Mouse (Mus musculus) CH12.LX (cell line): Measurements from ENCODE around the gene H2-Eb1. TPM values are rescaled to one million over a fixed set of nuclear protein-coding genes. Genes with fewer than 3 reads are reported as not detected.

ENCODE experiments used
- DNase-seq: peaks from one replicate; pipeline ENCODE4 v3.0.0-alpha.2; 2013; ENCODE audit errors: extremely low read depth
- H3K27ac ChIP-seq: 2 replicates; pipeline ENCODE4 v1.5.1; 2012; ENCODE audit warnings: low read depth, mild to moderate bottlenecking, control low read depth, moderate library complexity; ENCODE audit not compliant: insufficient read depth
- H3K27me3 ChIP-seq: replicated peaks from 2 replicates; pipeline ENCODE3; 2012; ENCODE audit warnings: inconsistent platforms
- H3K36me3 ChIP-seq, 2 experiments: replicated peaks in 1 of 2; 2 replicates each; pipeline versions ENCODE3 to v1.6.1; 2012; ENCODE audit warnings: inconsistent platforms in 1 of 2, low read length in 1 of 2, mild to moderate bottlenecking in 1 of 2, mixed read lengths in 1 of 2, moderate library complexity in 1 of 2; ENCODE audit not compliant: control insufficient read depth in 1 of 2, insufficient read depth in 1 of 2
- H3K4me1 ChIP-seq, 2 experiments: 2 replicates each; pipeline ENCODE4 v1.6.1; 2012; ENCODE audit warnings: inconsistent platforms in 1 of 2, moderate library complexity in 1 of 2; ENCODE audit not compliant: insufficient read depth in 2 of 2, control insufficient read depth in 1 of 2
- H3K4me2 ChIP-seq: 2 replicates; pipeline ENCODE4 v1.6.1; 2012; ENCODE audit warnings: low read depth, mild to moderate bottlenecking, control low read depth; ENCODE audit not compliant: poor library complexity, insufficient read depth, severe bottlenecking
- H3K4me3 ChIP-seq, 3 experiments: fragments of 150-350 bp in 1 of 3; sonication (generic) in 1 of 3; replicated peaks in 1 of 3; 2 replicates each; pipeline versions ENCODE3 to v1.5.1; 2011 to 2012; ENCODE audit warnings: low read depth in 2 of 3, low read length in 2 of 3, mild to moderate bottlenecking in 2 of 3, moderate library complexity in 2 of 3, control low read depth in 1 of 3, improper control_type of control experiment in 1 of 3, inconsistent platforms in 1 of 3, mixed read lengths in 1 of 3; ENCODE audit not compliant: poor library complexity in 1 of 3
- H3K79me2 ChIP-seq: replicated peaks from 2 replicates; pipeline ENCODE4 v1.6.1; 2012; ENCODE audit warnings: mild to moderate bottlenecking, moderate library complexity; ENCODE audit not compliant: control insufficient read depth, poor library complexity, insufficient read depth, severe bottlenecking; ENCODE audit errors: extremely low read depth
- H3K9ac ChIP-seq: 2 replicates; pipeline ENCODE4 v1.6.1; 2012; ENCODE audit warnings: low read depth, mild to moderate bottlenecking, control low read depth, moderate library complexity; ENCODE audit not compliant: insufficient read depth
- H3K9me3 ChIP-seq: replicated peaks from 2 replicates; pipeline ENCODE3; 2012; ENCODE audit warnings: low read length, inconsistent platforms, mixed read lengths
- BHLHE40 ChIP-seq: IDR thresholded peaks from 2 replicates; pipeline ENCODE4 v1.6.1; 2011; ENCODE audit warnings: mild to moderate bottlenecking, low read depth, low read length, improper control_type of control experiment
- CHD1 ChIP-seq: IDR thresholded peaks from 2 replicates; pipeline ENCODE4 v1.6.1; 2012; ENCODE audit warnings: low read depth, low read length, improper control_type of control experiment, inconsistent platforms
- CHD2 ChIP-seq: IDR thresholded peaks from 2 replicates; pipeline ENCODE4 v1.6.1; 2011; ENCODE audit warnings: low read length, improper control_type of control experiment
- E2F4 ChIP-seq: IDR thresholded peaks from 2 replicates; pipeline ENCODE4 v1.6.1; 2011; ENCODE audit warnings: low read depth, low read length, improper control_type of control experiment; ENCODE audit not compliant: insufficient replicate concordance
- IRF4 ChIP-seq: IDR thresholded peaks from 2 replicates; pipeline ENCODE4 v1.6.1; 2014; ENCODE audit warnings: low read depth, mild to moderate bottlenecking, inconsistent platforms, low read length, improper control_type of control experiment
- JUN ChIP-seq: IDR thresholded peaks from 2 replicates; pipeline ENCODE4 v1.6.1; 2011; ENCODE audit warnings: low read depth, mild to moderate bottlenecking, low read length, improper control_type of control experiment, moderate library complexity; ENCODE audit not compliant: insufficient read depth
- MAFK ChIP-seq: IDR thresholded peaks from 2 replicates; pipeline ENCODE4 v1.6.1; 2011; ENCODE audit warnings: low read length, improper control_type of control experiment; ENCODE audit not compliant: insufficient replicate concordance
- MAX ChIP-seq: IDR thresholded peaks from 2 replicates; pipeline ENCODE4 v1.6.1; 2011; ENCODE audit warnings: low read length, improper control_type of control experiment
- MXI1 ChIP-seq: IDR thresholded peaks from 2 replicates; pipeline ENCODE4 v1.6.1; 2011; ENCODE audit warnings: mild to moderate bottlenecking, low read depth, low read length, improper control_type of control experiment
- MYC ChIP-seq: IDR thresholded peaks from 2 replicates; pipeline ENCODE4 v1.6.1; 2011; ENCODE audit warnings: low read depth, mild to moderate bottlenecking, improper control_type of control experiment, low read length
- NELFE ChIP-seq: IDR thresholded peaks from 2 replicates; pipeline ENCODE4 v1.6.1; 2011; ENCODE audit warnings: low read depth, low read length, improper control_type of control experiment
- POLR2A ChIP-seq: IDR thresholded peaks from 2 replicates; pipeline ENCODE4 v1.6.1; 2011; ENCODE audit warnings: low read depth, mild to moderate bottlenecking, improper control_type of control experiment, low read length
- RAD21 ChIP-seq: IDR thresholded peaks from 2 replicates; pipeline ENCODE4 v1.6.1; 2011; ENCODE audit warnings: low read depth, mild to moderate bottlenecking, low read length, improper control_type of control experiment, moderate library complexity
- RCOR1 ChIP-seq: conservative IDR thresholded peaks from 2 replicates; pipeline ENCODE4 v1.6.1; 2012; ENCODE audit warnings: low read depth, mild to moderate bottlenecking, inconsistent platforms, low read length, improper control_type of control experiment
- TBP ChIP-seq: conservative IDR thresholded peaks from 2 replicates; pipeline ENCODE4 v1.6.1; 2011; ENCODE audit warnings: low read depth, low read length, improper control_type of control experiment
- UBTF ChIP-seq: IDR thresholded peaks from 2 replicates; pipeline ENCODE4 v1.6.1; 2012; ENCODE audit warnings: low read depth, mild to moderate bottlenecking, inconsistent platforms, low read length, improper control_type of control experiment, moderate library complexity
- USF2 ChIP-seq: conservative IDR thresholded peaks from 2 replicates; pipeline ENCODE4 v1.6.1; 2011; ENCODE audit warnings: low read depth, low read length, improper control_type of control experiment
- ZKSCAN1 ChIP-seq: IDR thresholded peaks from 2 replicates; pipeline ENCODE4 v1.6.1; 2012; ENCODE audit warnings: low read depth, inconsistent platforms, low read length, improper control_type of control experiment, borderline replicate concordance
- ZMIZ1 ChIP-seq: IDR thresholded peaks from 2 replicates; pipeline ENCODE4 v1.6.1; 2012; ENCODE audit warnings: low read depth, mild to moderate bottlenecking, inconsistent platforms, low read length, improper control_type of control experiment
- dilution Hi-C: fragments of 300-500 bp; cut with MboI; formaldehyde crosslinking; loops from 2 replicates; pipeline ENCODE4 v1.14.3; 2020; ENCODE audit warnings: low sequenced_read_pairs; ENCODE audit not compliant: extremely low pct_unique_long_range_greater_than_20kb, extremely low pct_ligation_motif_present
- in situ Hi-C: fragments of 300-500 bp; cut with MboI; formaldehyde crosslinking; loops from 3 replicates; pipeline ENCODE4 v1.14.3; 2019; ENCODE audit warnings: low sequenced_read_pairs, low pct_ligation_motif_present, low pct_unique_long_range_greater_than_20kb, mixed read lengths
- polyA plus RNA-seq: library from polyadenylated mRNA; unstranded; fragments of >175 nt; gene quantifications from 2 replicates; pipeline ENCODE4 v1.2.1, GENCODE M21; 2012; ENCODE audit warnings: low read depth; ENCODE audit not compliant: insufficient read length
- total RNA-seq, 2 experiments: library from RNA; depleted of rRNA; stranded (reverse); fragments of 300-350 nt in 1 of 2; fragments of >200 nt in 1 of 2; gene quantifications; 2 replicates each; pipeline ENCODE4 v1.2.3; 2012 to 2014

H2-Eb1 gene
- total and polyA plus RNA-seq, 3 experiments, result 511 to 898 (median 629) TPM

GRCm38 (mm10) chr17:34344882-34345281 lies 39.2 kb downstream of the H2-Eb1 start:
- DNase-seq, result no peak
- H3K27me3 ChIP-seq, result no peaks in the 10 kb centered on the region
- peak overlapping the region; percentile 52 to 76 (median 58) for H3K4me3 ChIP-seq
- in situ Hi-C loops (loop anchor here (5.0 kb wide), 1 partner anchor 98 kb away; no protein-coding TSS in a partner anchor), dilution Hi-C loops (no loop called here)
- H3K36me3 ChIP-seq, result peaks cover 22 to 60% of the 10 kb centered on the region in 2 experiments
- peak overlapping the region; percentile 47; the same call in 1 of the 2 replicates for H3K9ac ChIP-seq
- H3K4me1 ChIP-seq, result peaks cover 22 to 63% of the 10 kb centered on the region in 2 experiments
- peak overlapping the region; percentile 82 for H3K4me2 ChIP-seq
- peak overlapping the region; percentile 25; the same call in 1 of the 2 replicates for H3K27ac ChIP-seq
- peaks cover 21% of the 10 kb centered on the region for H3K79me2 ChIP-seq
- H3K9me3 ChIP-seq, result no peaks in the 10 kb centered on the region
- 0 out of 2 replicates have a peak, but pooled peaks have one; percentile 29 for TF ChIP-seq UBTF
- peak; percentile 38; the same call in 1 of the 2 replicates for TF ChIP-seq POLR2A
- peak; percentile 36; the same call in 1 of the 2 replicates for TF ChIP-seq MXI1
- peak; percentile 64; the same call in 1 of the 2 replicates for TF ChIP-seq CHD1
- peak; percentile 30; the same call in 1 of the 2 replicates for TF ChIP-seq MAX
- peak; percentile 57 for TF ChIP-seq BHLHE40
- TF ChIP-seq CHD2, result peak; percentile 53; the same call in 1 of the 2 replicates
- TF ChIP-seq RCOR1, result no peak
- TF ChIP-seq ZKSCAN1, result no peak
- TF ChIP-seq E2F4, result no peak
- no peak for TF ChIP-seq RAD21
- 0 out of 2 replicates have a peak, but pooled peaks have one; percentile 27 for TF ChIP-seq MYC
- 0 out of 2 replicates have a peak, but pooled peaks have one; percentile 19 for TF ChIP-seq MAFK
- TF ChIP-seq ZMIZ1, result no peak
- TF ChIP-seq USF2, result no peak

DNA sequence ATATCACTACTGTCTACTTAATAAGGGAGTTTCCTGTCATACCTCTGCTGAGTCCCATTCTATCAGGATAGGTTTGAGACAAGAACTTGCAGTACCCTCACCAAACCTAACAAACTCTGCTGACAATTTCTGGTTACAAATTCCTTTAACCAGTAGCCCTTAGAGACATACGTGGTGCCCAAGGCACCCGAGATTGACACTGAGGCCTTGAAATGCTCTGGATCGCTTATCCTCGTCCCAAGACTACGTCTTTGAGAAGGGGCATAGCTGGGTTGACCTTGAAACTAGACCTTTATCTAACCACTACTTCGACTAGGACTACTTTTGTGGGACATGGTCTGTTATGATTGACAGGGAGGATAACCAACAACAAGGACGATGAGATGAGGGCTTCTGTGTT lies 39.8 kb downstream of the H2-Eb1 start:
- Histone ChIP-seq H3K36me3 (peaks cover 22 to 56% of the 10 kb centered on the region in 2 experiments), H3K27me3 (no peaks in the 10 kb centered on the region), H3K9ac (peak overlapping the region; percentile 47), H3K4me2 (peak overlapping the region; percentile 82), H3K4me3 (peak overlapping the region; percentile 52 to 76 (median 58)), H3K9me3 (no peaks in the 10 kb centered on the region), H3K4me1 (peaks cover 22 to 60% of the 10 kb centered on the region in 2 experiments), H3K27ac (peak overlapping the region; percentile 65), H3K79me2 (peaks cover 21% of the 10 kb centered on the region)
- TF ChIP-seq IRF4 (no peak), NELFE (no peak), JUN (no peak), RCOR1 (no peak), TBP (no peak)
- in situ Hi-C loops (loop anchor here (5.0 kb wide), 1 partner anchor 98 kb away; no protein-coding TSS in a partner anchor), dilution Hi-C loops (no loop called here)
- no peak for DNase-seq
